Mouse (Mus musculus): ENCODE data around the gene Ddx39.
A peak's percentile ranks its signal among the peaks of the same experiment; 100 is the strongest.

DNA sequence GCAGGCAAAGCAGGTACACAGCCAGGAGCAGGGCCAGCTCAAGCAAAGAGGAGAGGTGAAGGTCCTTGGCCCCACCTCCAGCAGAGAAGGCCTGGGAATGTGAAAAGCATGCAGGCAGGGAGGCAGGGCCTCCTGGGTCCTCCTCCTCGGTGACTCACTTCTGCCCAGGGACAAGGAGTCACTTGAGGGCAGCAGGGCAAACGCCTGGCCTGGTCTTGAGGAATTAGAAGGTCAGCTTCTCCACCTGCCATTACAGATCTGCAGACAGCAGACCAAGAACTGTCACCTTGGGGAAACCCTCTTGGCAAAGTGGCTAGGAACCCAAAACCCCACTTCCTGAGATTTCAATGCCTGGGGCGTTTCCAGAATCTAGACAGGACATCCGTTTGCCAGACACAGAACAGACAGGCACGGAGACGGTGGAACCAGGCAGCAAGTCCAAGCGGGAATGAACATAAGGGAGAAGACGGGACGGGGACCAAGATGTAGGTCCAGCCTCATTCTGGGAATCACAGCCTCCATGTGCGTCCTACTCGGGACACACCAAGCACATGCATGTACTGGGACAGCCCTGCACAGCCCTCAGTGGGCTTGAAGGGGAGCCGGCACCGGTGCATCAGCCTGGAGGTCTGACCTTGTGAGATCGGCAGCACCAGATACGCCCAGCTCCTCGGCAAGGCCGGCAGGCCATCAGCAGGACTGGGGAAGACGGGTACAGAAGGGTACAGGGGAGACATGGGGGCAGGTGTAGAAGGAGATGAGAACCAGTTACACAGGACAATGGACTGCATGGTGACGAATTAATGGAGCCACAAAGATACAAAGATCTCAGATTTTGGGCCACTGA lies 17.4 kb upstream of the Ddx39 start:
- TF ChIP-seq POLR2A (IDR thresholded peaks at IDR 0.05; ENCODE audit: insufficient read depth, low read depth, low read length) (peak; percentile 48; the same call in 1 of the 2 replicates), CTCF (IDR thresholded peaks at IDR 0.05) (no peak)
